Mouse (Mus musculus) lung, postnatal 0 days (tissue): ENCODE measurements around the gene Gtf2i.

Source experiments
- CTCF ChIP-seq: IDR thresholded peaks from 2 replicates; pipeline ENCODE4 v1.5.1; 2016; ENCODE audit warnings: antibody characterized with exemption, mild to moderate bottlenecking
- EP300 ChIP-seq: IDR thresholded peaks from 2 replicates; pipeline ENCODE4 v1.6.1; 2016; ENCODE audit warnings: antibody characterized with exemption, mild to moderate bottlenecking, control low read depth

DNA sequence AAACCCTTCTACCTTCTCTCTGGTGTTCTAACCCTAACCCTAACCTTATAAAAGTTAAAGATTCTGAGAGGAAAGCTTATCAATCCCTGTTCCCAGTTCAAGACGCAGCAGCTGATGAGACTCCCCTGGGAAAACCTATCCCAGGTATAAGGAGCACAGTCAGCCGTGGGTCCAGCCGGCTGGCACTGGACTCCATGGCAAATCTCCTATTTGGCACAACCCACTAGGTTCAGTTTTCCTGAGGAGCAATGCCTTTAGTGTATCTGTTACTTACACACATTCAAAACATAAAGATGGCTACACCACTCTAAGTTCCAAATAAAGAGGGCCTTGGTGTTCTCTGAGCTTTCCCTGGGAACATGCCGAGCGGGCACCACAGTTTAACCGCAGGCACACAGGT, 23.5 kb downstream of the Gtf2i start:
- TF ChIP-seq CTCF, result no peak
- TF ChIP-seq EP300, result no peak
